Mouse (Mus musculus) stomach, postnatal 0 days (tissue): ENCODE results near the gene Gng2.

Source experiments
- CTCF ChIP-seq: IDR thresholded peaks from 2 replicates; pipeline ENCODE4 v1.5.1; 2016; ENCODE audit warnings: antibody characterized with exemption, low read depth, mild to moderate bottlenecking, moderate library complexity
- EP300 ChIP-seq: optimal IDR thresholded peaks from 2 replicates; pipeline ENCODE3; 2016; ENCODE audit warnings: antibody characterized with exemption

GRCm38 (mm10) chr14:19985912-19986613 is 8.6 kb upstream of the Gng2 start:
- TF ChIP-seq CTCF: no peak
- no peak for TF ChIP-seq EP300
